Mouse (Mus musculus) forelimb bud, embryonic 11.5 days (tissue): ENCODE data around the gene Irgm1.
"Not testable (repeated sequence)": the region's sequence is repeated elsewhere in the genome, so short reads cannot be mapped to it uniquely, and the experiment has no call there.

Experiments used
- DNase-seq: peaks from one replicate; pipeline ENCODE4 v3.0.0-alpha.2; 2012; ENCODE audit warnings: low read depth, low spot score

Irgm1 gene

DNA sequence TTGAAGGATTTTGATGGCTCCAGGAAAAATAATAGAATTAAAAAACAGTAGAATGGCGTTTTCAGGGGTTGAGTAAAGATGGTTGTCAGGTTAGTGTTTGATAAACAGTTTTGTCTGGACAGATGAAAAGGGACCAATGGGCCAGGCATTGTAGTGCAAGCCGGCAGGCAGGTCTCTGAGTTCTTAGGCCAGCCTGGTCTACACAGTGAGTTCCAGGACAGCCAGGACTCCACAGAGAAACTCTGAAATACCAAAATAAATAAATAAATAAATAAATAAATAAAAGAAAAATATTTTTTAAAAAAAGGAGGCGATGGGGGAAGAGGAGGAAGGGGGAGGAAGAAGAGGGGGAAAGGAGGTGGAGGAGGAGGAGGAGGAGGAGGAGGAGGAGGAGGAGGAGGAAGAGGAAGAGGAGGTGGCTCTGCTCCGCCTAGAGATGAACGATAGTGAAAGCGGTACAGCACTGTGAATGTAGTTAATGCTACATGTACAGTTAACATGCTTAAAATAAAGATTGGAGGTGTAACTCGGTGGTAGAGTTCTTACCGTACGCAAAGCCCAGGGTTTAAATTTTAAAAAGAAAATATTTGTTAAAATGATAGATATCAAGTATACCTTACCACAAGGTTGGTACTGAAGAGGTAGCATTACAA, 38.3 kb downstream of the Irgm1 start:
- no peak for DNase-seq

DNA sequence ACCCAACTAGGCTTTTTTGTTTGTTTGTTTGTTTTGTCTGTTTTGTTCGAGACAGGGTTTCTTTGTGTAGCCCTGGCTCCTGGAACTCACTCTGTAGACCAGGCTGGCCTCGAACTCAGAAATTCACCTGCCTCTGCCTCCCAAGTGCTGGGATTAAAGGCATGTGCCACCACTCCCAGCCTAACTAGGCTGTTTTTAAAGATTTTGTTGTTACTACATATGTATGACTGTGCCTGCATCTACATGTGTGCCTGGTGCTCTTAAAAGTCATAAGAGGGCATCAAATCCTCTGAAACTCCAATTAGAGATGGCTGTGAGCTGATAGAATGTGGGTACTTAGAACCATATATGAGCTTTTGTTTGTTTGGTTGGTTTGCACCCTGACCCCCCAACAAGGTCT, 40.2 kb downstream of the Irgm1 start:
- DNase-seq, result no peak

DNA sequence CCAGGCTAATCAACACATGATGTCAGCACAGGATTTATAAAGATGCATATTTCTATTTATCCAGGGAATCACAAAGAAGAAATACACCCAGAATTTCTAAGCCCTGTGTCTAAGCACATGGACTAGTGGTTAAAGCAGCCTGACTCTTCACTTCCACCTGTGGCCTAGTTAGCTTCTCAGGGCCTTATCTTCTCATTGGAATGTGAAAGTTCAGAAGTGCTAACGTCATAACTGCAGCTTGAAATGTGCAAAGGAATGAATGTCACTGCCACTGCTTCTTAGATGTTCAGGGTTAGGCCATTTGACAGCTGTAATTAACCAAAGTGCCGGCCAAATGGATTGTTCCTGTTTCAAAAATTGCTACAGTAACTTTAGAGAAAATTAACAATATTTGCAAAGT, 41.2 kb downstream of the Irgm1 start:
- no peak for DNase-seq

DNA sequence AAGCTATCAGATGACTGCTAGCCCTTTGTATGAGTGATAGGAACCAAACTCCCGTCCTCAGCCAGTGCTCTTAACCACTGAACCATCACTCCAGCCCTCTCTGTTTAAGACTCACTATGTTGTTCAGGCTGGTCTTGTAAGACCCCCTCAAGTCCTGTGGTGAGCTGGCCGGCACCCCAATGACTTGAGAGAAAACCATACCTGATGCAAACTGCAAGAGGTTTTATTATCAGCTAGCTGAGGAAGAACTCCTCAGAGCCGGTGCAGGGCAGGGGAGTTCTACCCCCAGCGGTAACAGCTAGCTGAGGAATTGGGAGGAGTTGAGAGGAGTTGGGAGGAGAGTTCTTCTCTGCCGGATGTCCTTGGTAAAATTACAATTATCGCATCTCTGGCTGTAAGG, 43.6 kb downstream of the Irgm1 start:
- DNase-seq, result no peak

DNA sequence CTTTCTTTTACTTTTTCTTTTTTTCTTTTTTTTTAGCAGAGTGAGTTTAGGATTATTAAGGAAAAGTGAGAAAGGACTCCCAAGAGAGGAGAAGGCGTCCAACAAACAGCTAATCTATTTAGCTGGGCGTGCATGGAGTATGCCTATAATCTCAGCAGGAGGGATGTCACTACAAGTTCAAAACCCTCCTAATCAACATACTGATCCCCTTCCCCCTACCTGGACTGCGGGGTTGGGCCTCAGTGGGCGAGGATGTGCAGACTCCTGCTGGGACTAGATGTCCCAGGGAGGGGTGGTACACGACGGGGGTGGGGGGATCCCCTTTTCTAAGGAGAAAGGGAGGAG, 44.8 kb downstream of the Irgm1 start:
- DNase-seq, result peak; percentile 49

DNA sequence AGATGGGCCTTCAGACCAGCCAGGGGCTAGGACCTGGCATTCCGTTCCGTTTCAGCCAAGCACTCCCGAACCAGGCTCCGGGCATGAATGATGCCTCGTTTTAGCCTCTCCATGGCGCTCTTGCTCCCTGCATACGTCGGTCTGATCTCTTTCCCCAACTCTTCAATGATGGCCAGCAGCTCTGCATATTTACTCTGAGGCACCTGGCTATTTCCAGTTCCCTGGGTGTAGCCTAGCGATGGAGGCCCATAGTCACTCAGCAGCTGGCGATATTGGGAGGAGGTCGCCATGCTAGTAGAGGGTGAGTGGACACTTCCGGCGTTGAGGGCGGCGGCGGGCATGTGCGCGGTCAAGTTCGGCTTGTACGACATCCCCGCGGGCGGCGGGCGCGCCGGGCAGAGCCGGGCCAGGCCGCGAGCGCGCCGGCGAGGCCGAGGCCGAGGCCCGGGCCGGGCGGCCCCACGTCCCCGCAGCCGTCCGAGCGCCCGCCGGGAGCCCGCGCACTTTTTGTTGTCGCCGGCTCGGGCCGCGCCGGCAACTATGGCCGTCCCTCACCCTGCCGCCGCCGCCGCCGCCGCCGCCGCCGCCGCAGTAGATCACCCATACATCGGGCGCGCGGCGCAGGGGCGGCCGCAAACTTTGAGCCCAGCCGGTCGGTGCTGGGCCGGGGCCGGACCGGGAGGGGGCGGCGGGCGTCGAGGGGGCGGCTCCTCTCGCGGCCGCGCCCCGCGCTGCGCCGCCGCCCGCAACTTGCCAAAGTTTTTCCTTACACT, 45.3 kb downstream of the Irgm1 start, which contains the start of the genes Trim7 and Gm12184:
TSS of gene Trim7 (plus strand) at position 162 of the 773 bp plus-strand sequence.
TSS of gene Gm12184 (minus strand) at position 677 of the 773 bp plus-strand sequence.
- not testable (repeated sequence) for DNase-seq

DNA sequence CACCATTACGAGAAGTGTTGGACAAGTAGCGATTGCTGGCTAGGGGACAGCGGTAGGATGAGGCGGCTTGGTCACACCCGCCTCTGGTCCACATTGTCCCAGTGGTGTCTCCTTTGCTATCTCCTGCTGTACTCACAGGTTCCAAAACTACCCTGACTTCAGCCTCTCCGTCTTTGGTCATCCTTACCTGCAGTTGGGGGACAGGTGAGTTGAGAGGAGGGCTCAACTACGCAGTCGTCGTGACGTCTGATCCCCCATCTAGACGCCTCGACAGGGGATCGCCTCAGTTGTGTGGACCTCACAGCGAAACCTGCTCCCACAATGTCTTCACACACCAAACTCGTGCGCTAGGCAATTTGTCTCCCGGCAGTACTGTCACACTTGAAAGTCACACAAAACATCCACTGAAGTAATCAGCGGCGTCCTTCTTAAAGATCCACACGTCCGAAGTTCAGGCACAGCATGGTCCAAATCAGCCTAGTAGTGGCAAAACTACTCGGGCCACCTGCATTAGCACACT, 47.1 kb downstream of the Irgm1 start:
- DNase-seq, result no peak

DNA sequence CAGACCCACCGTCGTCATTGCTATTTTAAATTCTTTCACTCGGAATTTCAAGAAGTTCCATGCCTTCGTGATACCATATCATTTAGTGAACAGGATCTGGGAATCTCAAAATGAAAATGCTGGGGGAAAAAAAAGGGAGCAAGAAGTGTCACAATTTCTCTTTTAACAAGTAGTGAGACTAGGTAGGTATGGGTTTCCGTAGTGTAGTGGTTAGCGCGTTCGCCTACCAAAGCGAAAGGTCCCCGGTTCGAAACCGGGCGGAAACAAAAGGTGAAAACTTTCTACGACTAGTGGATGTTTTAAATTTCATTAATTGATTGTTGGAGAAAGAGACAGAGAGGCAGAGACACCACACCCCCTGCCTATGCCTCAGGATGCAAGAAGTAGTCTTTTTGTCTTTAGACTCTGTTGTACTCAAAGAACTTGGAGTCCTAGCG, 47.9 kb downstream of the Irgm1 start:
- DNase-seq, result peak; percentile 93

DNA sequence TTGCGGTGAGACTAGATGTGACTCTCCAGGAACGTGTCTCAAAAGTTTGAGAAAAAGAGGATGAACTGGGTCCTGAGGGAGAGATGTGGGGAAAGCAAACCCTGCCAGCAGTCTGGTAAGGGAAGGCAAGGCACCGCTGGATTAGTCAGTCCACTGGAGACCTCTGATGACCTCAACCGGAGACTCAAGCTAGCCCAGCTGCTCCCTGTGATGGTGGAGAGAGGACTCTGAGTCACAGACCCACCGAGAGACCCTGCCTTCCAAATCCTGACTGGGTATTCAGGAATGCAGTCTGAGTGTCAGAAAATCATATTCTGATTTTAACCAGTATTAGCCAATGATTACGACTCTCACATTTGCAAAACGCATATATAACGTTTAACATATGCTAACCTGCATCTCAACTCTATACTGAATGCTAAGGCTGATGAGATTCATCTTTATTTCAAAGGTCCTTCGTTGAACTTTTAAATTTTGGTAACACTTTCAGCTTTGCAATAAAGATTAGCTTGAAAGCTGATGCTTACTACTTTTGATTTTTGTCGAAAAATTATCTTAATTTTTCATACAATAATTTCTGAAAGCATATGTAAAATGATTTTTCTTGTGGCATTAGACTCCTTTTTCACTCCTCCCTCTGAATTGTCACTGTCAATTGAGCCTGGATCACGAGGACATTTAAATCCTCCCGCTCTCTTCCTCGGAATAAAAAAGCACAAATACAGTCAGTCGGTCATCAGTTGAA, 48.5 kb downstream of the Irgm1 start:
- DNase-seq, result no peak

DNA sequence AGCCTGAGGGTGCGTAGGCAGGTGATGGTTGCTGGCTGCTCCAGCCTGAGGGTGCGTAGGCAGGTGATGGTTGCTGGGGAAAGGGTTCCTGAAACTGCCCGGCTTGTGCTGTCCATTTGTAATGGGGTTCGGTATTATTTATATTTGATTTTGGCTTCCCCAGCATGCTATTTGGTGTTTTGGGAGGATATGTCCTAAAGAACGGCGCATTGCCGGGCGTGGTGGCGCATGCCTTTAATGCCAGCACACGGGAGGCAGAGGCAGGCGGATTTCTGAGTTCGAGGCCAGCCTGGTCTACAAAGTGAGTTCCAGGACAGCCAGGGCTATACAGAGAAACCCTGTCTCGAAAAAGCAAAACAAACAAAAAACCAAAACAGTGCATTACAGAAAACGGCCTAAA, 50.2 kb downstream of the Irgm1 start:
- not testable (repeated sequence) for DNase-seq

DNA sequence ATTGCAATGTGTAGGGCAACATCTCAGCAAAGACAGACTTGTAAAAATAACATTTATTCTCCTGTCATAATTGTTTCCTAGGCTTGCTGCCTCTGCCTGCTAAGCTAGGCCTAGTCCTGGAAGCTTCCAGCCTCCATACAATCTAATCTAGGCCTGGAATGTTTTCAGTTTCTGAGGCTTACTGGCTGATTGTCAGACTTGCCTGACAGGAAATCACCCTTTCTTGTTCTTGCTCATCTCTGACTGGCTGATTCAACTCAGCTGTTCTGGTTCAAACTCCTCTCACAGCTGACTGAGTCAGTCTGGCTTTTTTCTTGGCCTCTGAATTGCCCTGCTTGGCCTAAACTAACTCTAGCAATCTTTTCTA, 51.2 kb downstream of the Irgm1 start:
- no peak for DNase-seq

DNA sequence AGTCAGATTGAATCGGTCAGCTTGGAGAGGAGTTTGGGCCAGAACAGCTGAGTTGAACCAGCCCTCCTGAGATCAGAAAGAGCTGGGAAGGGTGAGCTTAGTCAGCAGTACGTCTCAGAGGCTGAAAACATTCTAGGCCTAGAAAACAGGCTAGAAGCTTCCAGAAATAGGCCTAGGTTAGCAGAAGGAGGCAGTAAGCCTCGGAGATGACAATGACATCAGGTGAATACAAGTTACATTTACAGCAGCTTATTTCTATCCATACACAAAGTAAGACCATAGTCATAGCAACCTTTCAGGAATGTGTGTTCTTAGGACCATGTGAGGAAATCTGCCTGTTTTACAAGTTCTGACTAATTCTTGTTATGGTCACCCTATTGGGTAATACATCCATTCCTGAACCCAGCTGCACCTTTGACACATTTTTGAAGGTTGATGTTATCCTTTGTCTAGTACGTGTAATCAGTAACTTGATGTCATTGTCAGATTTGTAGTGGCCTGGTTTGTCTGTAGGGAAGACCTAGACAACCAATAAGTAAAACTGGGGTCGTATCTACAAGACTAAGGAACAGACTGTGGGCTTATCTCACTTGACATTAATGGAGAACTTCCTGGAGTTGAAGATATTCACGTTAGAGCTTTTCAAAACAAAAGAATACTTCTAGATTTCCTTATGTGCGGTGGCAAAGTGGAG, 51.7 kb downstream of the Irgm1 start:
- no peak for DNase-seq

DNA sequence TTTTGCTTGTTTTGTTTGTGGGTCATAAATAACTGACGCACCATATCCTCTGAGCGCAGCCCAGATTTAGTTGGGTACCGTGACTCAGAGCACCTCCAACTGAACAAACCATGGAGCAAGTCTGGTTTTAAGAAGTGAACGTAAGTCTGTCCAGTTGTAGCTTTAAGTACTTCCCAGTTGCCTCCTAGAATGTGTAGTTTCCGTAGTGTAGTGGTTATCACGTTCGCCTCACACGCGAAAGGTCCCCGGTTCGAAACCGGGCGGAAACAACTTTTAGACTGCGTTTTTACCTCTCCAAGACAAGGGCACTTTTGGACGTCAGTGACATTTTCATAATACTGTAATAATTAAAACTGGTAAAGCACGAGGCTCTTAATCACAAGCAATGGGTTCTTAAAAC, 53.1 kb downstream of the Irgm1 start:
- DNase-seq, result peak; percentile 97

DNA sequence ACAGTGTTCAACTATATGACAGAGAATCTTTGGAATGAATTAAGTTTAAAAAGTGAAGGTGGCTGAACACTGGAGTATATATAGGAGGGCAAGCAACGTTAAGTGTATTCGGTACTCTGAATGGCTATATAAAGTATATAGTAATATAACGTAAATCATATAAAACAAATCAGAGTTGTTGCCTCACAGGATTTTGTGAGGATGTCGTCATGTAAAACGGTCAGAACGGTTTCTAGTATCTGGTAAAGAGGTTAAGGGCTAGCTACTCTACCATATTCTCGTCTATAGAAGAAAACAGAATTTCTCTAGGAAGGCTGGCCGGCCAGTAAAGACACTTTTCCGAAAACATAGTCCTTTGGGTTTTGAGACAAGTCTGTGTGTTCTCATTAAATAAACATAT, 53.7 kb downstream of the Irgm1 start:
- no peak for DNase-seq

DNA sequence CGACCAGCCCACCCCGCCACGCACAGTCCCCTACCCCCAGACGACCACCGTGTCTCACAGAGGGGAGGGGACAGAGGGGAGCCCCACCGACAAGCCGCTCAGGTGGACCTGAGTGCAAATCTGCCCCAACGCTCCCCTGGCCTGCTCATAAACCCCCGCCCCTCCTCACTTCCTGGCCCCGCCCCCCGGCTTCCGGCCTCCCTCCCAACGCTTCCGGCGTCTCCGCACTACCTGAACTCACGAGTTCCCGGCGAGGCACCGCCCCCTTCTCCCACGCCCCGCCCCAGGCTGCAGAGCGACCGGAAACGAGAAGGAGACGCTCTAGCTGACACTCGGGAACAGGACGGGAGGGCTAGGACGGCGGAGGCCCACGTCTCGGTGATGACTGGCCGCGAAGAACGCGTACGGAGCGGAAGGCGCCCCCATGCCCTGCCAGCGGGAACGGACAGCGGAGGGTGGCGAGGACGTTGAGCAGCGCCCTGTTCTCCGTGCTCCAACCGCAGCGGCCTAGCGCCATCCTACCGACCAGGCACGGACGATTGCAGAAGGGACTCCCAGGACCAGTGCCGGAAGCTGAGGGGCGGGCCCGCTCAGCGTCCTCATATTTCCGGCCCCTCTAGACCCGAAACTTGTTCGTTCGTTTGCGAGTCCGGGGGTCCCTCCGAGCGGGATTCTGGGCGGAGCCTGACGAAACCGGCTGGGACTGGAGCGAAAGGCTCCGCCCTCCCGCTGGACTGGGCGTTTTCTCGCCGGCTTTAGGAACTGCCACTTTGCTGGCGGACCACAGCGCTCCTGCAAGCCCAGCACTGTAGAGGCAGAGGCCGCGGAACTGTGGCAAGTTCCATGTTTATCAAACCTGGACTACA, 54.5 kb downstream of the Irgm1 start, which contains the start of gene Trim41:
TSS of gene Trim41 (minus strand) at position 554 of the 866 bp plus-strand sequence.
- peak; percentile 98 for DNase-seq

DNA sequence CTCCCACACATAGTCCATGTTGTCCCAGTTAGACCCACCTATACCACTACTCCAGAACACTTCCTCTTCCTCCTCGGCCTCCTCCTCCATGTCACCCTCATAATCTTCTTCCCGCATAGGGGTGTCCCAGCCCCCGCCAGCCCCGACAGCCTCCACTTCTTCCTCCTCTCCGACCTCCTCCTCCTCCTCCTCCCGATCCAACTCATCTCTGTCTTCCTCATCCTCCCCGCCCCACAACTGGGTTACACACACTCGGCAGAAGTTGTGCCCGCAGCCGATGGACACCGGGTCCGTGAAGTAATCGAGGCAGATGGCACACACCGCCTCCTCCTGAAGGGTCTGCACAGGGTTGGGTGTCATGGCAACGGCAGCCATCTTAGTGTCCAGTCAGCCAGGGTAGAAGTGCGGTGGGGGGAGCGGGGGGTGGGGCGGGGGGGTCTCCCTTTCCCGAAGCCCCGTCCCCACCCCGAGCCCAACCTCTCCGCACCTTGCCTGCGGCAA, 55.2 kb downstream of the Irgm1 start:
- DNase-seq, result peak; percentile 42

DNA sequence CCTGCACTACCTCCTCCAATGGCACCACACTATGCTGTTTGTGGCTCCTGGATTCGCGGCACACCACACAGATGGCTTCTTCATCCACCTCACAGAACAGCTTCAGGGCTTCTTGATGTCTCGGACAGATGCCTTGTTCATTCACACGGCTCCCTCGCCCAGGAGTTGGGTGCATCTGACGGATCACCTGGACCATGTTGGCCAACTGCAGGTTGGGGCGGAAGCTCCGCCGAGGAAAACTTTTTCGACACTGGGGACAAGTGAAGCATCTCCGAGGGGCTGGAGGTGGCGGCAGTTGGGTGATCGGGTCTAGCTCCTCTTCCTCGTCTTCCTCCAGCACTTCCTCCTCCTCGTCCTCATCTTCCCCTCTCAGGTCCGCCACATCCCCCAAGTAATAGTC, 55.6 kb downstream of the Irgm1 start:
- DNase-seq, result no peak

DNA sequence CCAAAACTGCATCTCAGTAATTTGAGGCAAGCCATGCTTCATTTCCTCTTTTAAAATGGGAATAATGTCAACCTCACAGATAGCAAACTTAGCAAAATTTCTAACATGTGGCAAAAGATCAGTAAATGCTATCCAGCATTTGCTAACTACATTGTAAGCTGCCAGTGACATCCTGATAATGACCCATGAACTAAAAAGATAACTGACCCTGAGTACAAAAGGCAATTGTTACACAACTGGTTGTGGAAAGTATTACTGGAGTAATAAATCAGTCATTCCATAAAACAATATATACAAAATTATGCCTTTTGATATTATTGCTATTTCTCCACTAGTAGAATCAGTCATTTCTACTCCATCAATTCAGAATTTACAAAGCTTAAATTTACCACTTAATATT, 57.7 kb downstream of the Irgm1 start:
- no peak for DNase-seq
